Mouse (Mus musculus) liver, postnatal 0 days (tissue): ENCODE measurements around the gene Cux2.

Experiments used
- CTCF ChIP-seq: sonication (generic); IDR thresholded peaks from 2 replicates; pipeline ENCODE4 v1.5.1; 2016; ENCODE audit warnings: antibody characterized with exemption, low read depth
- EP300 ChIP-seq: IDR thresholded peaks from 2 replicates; pipeline ENCODE4 v1.6.1; 2016; ENCODE audit warnings: antibody characterized with exemption, low read depth, mild to moderate bottlenecking

DNA sequence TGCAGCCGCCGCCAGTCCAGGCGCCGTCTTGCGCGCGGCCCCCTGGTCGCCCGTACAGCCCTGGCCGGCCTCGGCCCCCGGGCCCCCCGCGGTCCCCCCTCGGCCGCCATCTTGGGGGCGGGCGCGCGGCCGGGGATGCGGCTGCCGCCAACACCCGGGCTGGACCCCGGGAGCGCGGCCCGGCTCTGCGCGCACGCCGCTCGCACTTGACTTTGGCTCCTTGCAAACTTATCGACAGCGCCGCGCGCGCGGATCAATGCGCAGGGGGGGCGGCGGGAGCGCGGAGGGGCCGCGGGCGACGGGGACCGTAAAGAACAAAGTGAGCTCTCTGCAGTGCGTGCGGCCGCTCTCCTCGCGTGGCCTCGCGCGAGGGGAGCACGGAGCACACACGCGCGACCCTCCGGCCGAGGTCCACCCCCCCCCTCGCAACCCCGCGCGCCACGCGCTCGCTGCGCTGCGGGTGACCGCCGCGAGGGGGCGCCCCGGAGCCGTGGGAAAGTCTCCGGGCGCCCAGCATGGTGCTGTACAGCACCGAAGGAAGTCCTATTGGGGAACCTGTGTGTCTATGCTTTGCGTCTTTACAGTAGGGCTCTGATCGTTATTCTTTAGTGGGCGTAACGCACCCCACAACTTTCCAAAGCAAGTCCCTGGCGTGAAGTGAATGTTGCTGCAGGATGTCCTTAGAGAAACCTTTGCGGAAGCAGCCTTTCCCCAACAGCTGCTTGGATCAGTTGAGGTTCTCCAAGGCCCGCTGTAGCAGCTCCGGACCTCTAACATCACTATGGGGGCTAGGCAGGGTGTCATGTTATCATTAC, at the start of gene Cux2:
- peak; percentile 65 for TF ChIP-seq CTCF
- no peak for TF ChIP-seq EP300
